Mouse (Mus musculus) megakaryocyte, embryonic 14.5 days (primary cell): ENCODE measurements around the gene Smim24.

ENCODE experiments used
- FLI1 ChIP-seq: IDR thresholded peaks from 2 replicates; pipeline ENCODE4 v1.6.1; 2012; ENCODE audit warnings: low read length, inconsistent platforms, mixed read lengths
- GATA1 ChIP-seq: IDR thresholded peaks from 3 replicates; pipeline ENCODE4 v1.6.1; 2012; ENCODE audit warnings: mixed read lengths, low read length, inconsistent platforms, borderline replicate concordance

- TF ChIP-seq GATA1 (no peak), FLI1 (no peak)
Measured at GRCm38 (mm10) chr10:81427327-81427726, 34.5 kb downstream of the Smim24 start.
